Mouse (Mus musculus) midbrain, postnatal 0 days (tissue): ENCODE measurements around the gene Nup188. TPM values are rescaled to one million over a fixed set of nuclear protein-coding genes. Genes with fewer than 3 reads are reported as not detected.

Experiments
- ATAC-seq: fragments of 200-750 bp; cut with Nextera tagmentation; 2 replicates; pipeline ENCODE4 v1.8.0; 2017; ENCODE audit warnings: moderate number of reproducible peaks, mild to moderate bottlenecking, moderate TSS enrichment, moderate library complexity; ENCODE audit not compliant: low FRiP score
- DNase-seq: peaks from one replicate; pipeline ENCODE4 v3.0.0-alpha.2; 2015; ENCODE audit warnings: low spot score
- H3K27ac ChIP-seq: fragments of 300-500 bp; sonication (generic); 2 replicates; pipeline ENCODE4 v1.5.1; 2014; ENCODE audit warnings: low read depth, mild to moderate bottlenecking, low read length, mixed read lengths
- H3K27me3 ChIP-seq: fragments of 300-500 bp; sonication (generic); 2 replicates; pipeline ENCODE4 v1.6.1; 2014; ENCODE audit warnings: low read length, control low read depth, mixed read lengths; ENCODE audit not compliant: insufficient read depth
- H3K36me3 ChIP-seq: fragments of 300-500 bp; sonication (generic); 2 replicates; pipeline ENCODE4 v1.6.1; 2014; ENCODE audit warnings: low read length, control low read depth, mixed read lengths; ENCODE audit not compliant: insufficient read depth
- H3K4me1 ChIP-seq: fragments of 300-500 bp; sonication (generic); 2 replicates; pipeline ENCODE4 v1.6.1; 2014; ENCODE audit warnings: mild to moderate bottlenecking, control low read depth, antibody characterized with exemption, low read length, mixed read lengths; ENCODE audit not compliant: insufficient read depth
- H3K4me2 ChIP-seq: fragments of 300-500 bp; sonication (generic); 2 replicates; pipeline ENCODE4 v1.6.1; 2014; ENCODE audit warnings: low read depth, mild to moderate bottlenecking, low read length, mixed read lengths; ENCODE audit not compliant: poor library complexity, severe bottlenecking
- H3K4me3 ChIP-seq: fragments of 300-500 bp; sonication (generic); 2 replicates; pipeline ENCODE4 v1.5.1; 2014; ENCODE audit warnings: low read depth, mild to moderate bottlenecking, low read length, moderate library complexity
- H3K9ac ChIP-seq: fragments of 300-500 bp; sonication (generic); replicated peaks from 2 replicates; pipeline ENCODE4 v1.6.1; 2014; ENCODE audit warnings: mild to moderate bottlenecking, low read length, moderate library complexity, mixed read lengths; ENCODE audit not compliant: poor library complexity, severe bottlenecking
- H3K9me3 ChIP-seq: fragments of 300-500 bp; sonication (generic); 2 replicates; pipeline ENCODE4 v1.6.1; 2016; ENCODE audit warnings: low read length, control low read depth
- CTCF ChIP-seq: IDR thresholded peaks from 2 replicates; pipeline ENCODE4 v1.5.1; 2016; ENCODE audit warnings: antibody characterized with exemption, mild to moderate bottlenecking
- WGBS: fragments of 180-500 bp; shearing (Covaris S2); extraction: QIAGEN DNeasy Blood & Tissue Kit; methylation state at CpG from one replicate; pipeline ENCODE4 v1.1.7; 2014; 5-methylcytosine and 5-hydroxymethylcytosine counted together
- polyA plus RNA-seq: library from polyadenylated mRNA; unstranded; fragments of >200 nt; fragmentation: Nextera tagmentation; extraction: Ambion mirVana; gene quantifications from 2 replicates; pipeline ENCODE4 v1.2.1, GENCODE M21; 2015
- total RNA-seq: library from RNA; depleted of rRNA; stranded (reverse); fragments of >200 nt; gene quantifications from 2 replicates; pipeline ENCODE4 v1.2.3, GENCODE M21; 2014; rRNA removed

The Nup188 gene
- 29.5 and 33.4 TPM in 2 replicates for total RNA-seq
- polyA plus RNA-seq, result 12.2 and 15.7 TPM in 2 replicates

DNA sequence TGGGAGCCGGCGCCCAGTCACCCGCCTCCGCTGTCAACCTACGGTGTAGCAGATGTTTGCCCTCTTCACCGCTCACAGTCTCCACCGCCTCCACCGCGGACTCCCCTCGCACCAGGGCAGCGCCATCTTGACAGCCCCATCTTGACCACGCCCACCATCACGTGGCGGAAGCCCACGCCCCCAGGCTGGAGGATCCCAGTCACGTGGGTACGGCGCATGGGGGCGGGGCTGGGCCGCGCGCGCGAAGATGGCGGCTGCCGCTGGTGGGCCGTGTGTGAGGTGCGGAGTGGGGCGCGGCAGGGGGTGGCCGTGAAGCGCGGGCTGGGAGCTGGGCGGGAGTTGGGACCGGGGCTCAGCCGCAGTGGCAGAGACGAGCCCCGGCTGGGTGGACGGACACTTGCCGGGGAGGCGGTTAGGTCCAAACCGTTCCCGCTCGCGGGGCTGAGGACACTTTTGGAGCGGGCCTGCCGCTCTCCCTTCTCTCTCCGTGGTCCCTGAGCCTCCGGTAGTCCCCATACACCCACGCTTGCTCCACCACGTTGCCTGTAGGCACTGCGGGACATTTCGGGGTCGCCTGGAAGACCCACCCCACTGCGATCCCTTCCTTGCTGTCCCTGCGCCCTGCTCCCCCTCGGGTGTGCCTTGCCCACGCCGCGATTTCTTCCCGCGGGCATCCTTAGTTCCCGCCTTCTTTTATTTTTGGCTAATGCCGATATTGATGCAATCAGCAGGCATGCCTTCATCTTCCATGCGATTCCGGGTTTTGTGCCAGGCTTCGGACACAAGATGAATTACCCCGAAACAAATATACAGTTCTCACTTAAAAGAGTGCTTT is at the start of gene Nup188, which contains the start of gene Dolk:
Gene Nup188 (plus strand): TSS at position 206 of the 835 bp plus-strand sequence.
Gene Dolk (minus strand): TSS at position 143 of the 835 bp plus-strand sequence.
- H3K4me3 ChIP-seq, result peak within 1 kb of the TSS; percentile 89
- H3K4me2 ChIP-seq, result peak within 1 kb of the TSS; percentile 97
- 0 out of 2 replicates have a peak, but pooled peaks cover 7% of the 10 kb centered on the region for H3K36me3 ChIP-seq
- ATAC-seq (peak; percentile 96), DNase-seq (peak; percentile 96)
- no peaks in the 10 kb centered on the region for H3K27me3 ChIP-seq
- H3K27ac ChIP-seq, result peak within 1 kb of the TSS; percentile 71
- under 1% methylated on average over 63 of the region's 68 CpGs for WGBS
- H3K9ac ChIP-seq, result peak within 1 kb of the TSS; percentile 70
- H3K9me3 ChIP-seq, result no peaks in the 10 kb centered on the region
- peaks cover 16% of the 10 kb centered on the region for H3K4me1 ChIP-seq
- peak; percentile 2; the same call in 1 of the 2 replicates for TF ChIP-seq CTCF

DNA sequence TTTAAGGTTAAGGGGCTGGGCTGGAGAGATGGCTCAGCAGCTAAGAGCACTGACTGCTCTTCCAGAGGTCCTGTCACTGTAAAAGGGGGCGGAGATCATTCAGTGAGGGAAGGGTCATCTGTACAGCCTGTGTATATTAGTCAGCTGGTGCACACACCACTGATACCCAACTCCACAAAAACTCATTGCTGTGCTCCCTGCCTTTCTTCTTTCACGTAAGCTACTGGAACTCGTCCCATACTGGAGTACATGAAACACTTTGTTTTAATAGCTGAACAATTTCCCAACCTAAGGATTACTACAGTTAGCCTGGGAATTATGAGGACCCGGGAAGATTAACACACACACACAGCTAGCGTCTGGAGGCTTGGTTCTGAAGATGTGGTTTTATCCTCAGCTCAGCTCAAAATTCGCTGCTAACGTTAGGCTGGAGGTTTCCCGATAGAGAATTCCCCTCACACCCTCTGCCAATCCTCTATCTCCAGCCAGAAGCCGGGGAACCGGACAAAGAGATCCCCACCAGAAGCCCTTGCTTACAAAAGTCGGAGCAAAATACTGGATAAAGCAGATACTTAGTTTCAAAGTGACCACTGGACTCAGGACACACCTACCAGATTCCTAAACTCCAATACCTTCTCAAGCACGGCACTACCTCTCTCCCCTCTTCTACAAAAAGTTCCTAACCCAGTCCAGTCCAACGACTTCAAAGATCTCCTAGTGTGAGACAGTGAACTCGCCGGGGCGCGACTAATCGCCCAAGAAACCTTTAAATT is 49.6 kb upstream of the Nup188 start:
- Histone ChIP-seq H3K4me2 (peak overlapping the region; percentile 84), H3K4me1 (peaks cover 10% of the 10 kb centered on the region), H3K9ac (peak overlapping the region; percentile 36), H3K27me3 (no peaks in the 10 kb centered on the region), H3K4me3 (peak overlapping the region; percentile 79), H3K27ac (peak overlapping the region; percentile 90), H3K36me3 (peaks cover 13% of the 10 kb centered on the region), H3K9me3 (no peaks in the 10 kb centered on the region)
- TF ChIP-seq CTCF, result no peak
- DNase-seq (no peak), ATAC-seq (no peak)
- 4% methylated on average over 18 of the region's 18 CpGs for WGBS

DNA sequence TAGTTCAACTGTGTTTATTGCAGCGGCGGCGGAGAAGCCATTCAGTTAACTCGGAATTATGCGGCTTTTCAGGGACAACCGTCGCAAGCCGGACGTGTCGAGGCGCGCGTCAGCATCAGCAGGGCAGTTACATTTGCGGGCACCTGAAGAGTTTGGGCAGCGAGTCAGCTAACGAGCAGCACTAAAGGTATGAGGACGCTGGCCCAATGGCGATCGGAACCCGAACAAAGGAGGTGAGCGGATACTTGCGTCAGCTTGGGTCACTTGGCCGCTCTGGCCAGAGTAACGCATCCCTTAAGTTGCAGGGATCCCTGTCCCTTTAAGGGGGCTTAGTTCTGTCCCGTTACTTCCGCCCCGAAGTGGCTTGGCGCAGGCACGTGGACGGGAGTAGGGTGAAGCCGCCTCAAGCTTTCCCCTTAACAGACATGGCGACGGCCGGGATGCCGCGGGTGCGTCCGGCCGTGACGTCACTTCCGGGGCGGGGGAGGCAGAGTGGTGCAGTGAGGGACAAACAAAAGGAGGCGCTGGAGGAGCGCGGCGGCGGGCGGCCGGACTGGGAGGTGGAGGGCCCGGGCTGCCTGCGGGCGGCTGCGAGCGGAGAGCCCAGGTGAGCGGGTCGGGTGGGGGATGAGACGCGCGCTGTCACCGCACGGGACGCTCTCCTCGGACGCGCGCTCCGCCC is 48.9 kb upstream of the Nup188 start, which contains the start of gene Lrrc8a:
Gene Lrrc8a (plus strand): TSS at position 517 of the 682 bp plus-strand sequence.
- Histone ChIP-seq H3K27me3 (no peaks in the 10 kb centered on the region), H3K4me3 (peak within 1 kb of the TSS; percentile 79), H3K36me3 (peaks cover 13% of the 10 kb centered on the region), H3K9me3 (no peaks in the 10 kb centered on the region), H3K27ac (peak within 1 kb of the TSS; percentile 90), H3K9ac (peak within 1 kb of the TSS; percentile 86), H3K4me1 (peaks cover 10% of the 10 kb centered on the region), H3K4me2 (peak within 1 kb of the TSS; percentile 84)
- DNase-seq (peak; percentile 98), ATAC-seq (peak; percentile 96)
- WGBS, result under 1% methylated on average over 55 of the region's 67 CpGs
- peak; percentile 54 for TF ChIP-seq CTCF

DNA sequence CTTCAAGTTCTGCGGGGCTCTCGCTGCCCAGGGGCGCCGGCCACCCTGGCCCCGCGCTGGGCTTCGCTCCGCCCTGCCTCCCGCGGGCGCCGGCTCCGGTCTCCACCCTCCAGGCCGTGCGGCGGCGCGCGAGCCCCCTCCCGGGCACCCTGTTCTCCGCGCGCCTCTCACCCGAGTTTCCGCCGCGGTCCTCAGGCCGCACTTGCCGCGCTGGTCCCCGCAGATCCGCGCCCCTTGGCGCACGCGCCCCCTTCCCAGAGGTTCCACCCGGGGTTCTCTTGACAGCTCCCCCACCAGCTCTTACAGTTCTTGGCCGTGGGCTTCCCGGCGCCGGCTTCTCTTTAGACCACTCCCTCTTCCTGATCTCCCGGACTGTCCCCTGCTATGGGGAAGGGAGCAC is 48.3 kb upstream of the Nup188 start:
- Histone ChIP-seq H3K4me2 (peak overlapping the region; percentile 84), H3K9ac (peak overlapping the region; percentile 86), H3K27me3 (no peaks in the 10 kb centered on the region), H3K4me3 (peak overlapping the region; percentile 79), H3K4me1 (peaks cover 10% of the 10 kb centered on the region), H3K27ac (peak overlapping the region; percentile 90), H3K9me3 (no peaks in the 10 kb centered on the region), H3K36me3 (peaks cover 13% of the 10 kb centered on the region)
- DNase-seq (peak; percentile 63), ATAC-seq (peak; percentile 86)
- WGBS, result under 1% methylated on average over 40 of the region's 42 CpGs
- no peak for TF ChIP-seq CTCF

DNA sequence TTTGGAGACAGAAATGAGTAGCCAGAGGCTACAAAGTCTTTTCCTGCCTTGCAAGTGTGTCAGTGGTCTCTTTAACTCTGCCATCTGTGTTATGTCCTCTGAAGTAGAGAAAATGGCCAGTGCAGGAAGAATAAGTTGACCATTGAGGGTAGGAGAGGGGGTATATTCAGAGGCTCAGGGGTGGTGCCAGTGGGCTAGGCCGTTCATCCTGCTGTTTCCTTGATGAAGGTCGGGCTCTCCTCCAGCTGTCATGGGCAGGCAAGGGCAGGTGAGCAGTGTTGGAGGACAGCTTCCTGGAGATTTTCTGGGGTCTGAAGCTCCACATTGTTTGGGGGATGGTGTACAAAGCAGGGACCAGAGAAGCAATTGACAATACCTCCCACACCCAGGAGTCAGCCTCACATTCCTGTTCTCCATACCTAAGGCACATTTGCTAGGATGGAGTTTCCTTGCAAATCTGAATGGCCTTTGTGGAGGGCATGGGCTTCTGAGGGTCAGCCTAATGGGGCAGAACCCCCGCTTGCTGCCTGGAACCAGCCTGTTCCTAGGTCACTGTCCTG is 47.2 kb upstream of the Nup188 start:
- Histone ChIP-seq H3K4me1 (peaks cover 10% of the 10 kb centered on the region), H3K27ac (no peak overlapping the region), H3K9ac (peak overlapping the region; percentile 86), H3K36me3 (peaks cover 20% of the 10 kb centered on the region), H3K9me3 (no peaks in the 10 kb centered on the region), H3K27me3 (no peaks in the 10 kb centered on the region), H3K4me3 (peak overlapping the region; percentile 79), H3K4me2 (peak overlapping the region; percentile 84)
- ATAC-seq (no peak), DNase-seq (no peak)
- 82% methylated on average over 3 of the region's 3 CpGs for WGBS
- TF ChIP-seq CTCF, result no peak
